Mouse (Mus musculus) midbrain, embryonic 12.5 days (tissue): ENCODE data around the gene Ube2j2. TPM values are rescaled to one million over a fixed set of nuclear protein-coding genes. Genes with fewer than 3 reads are reported as not detected.

Experiments used
- ATAC-seq: fragments of 200-750 bp; cut with Nextera tagmentation; 2 replicates; pipeline ENCODE4 v1.8.0; 2017; ENCODE audit warnings: low read depth, moderate TSS enrichment, moderate library complexity; ENCODE audit not compliant: low FRiP score
- H3K27ac ChIP-seq: fragments of 300-500 bp; sonication (generic); replicated peaks from 2 replicates; pipeline ENCODE4 v1.5.1; 2016; ENCODE audit warnings: mild to moderate bottlenecking
- H3K27me3 ChIP-seq: fragments of 300-500 bp; sonication (generic); 2 replicates; pipeline ENCODE4 v1.6.1; 2016; ENCODE audit warnings: mild to moderate bottlenecking
- H3K36me3 ChIP-seq: fragments of 300-500 bp; sonication (generic); 2 replicates; pipeline ENCODE4 v1.6.1; 2016
- H3K4me1 ChIP-seq: fragments of 300-500 bp; sonication (generic); 2 replicates; pipeline ENCODE4 v1.6.1; 2016
- H3K4me2 ChIP-seq: fragments of 300-500 bp; sonication (generic); replicated peaks from 2 replicates; pipeline ENCODE4 v1.6.1; 2016; ENCODE audit warnings: mild to moderate bottlenecking, moderate library complexity
- H3K4me3 ChIP-seq: fragments of 300-500 bp; sonication (generic); 2 replicates; pipeline ENCODE4 v1.5.1; 2016; ENCODE audit warnings: mild to moderate bottlenecking
- H3K9ac ChIP-seq: fragments of 300-500 bp; sonication (generic); replicated peaks from 2 replicates; pipeline ENCODE4 v1.6.1; 2016; ENCODE audit warnings: mild to moderate bottlenecking, moderate library complexity
- H3K9me3 ChIP-seq: fragments of 300-500 bp; sonication (generic); 2 replicates; pipeline ENCODE4 v1.6.1; 2016; ENCODE audit warnings: mild to moderate bottlenecking
- WGBS: fragments of 180-500 bp; shearing (Covaris S2); methylation state at CpG from one replicate; pipeline ENCODE4 v1.1.7; 2016; 5-methylcytosine and 5-hydroxymethylcytosine counted together
- polyA plus RNA-seq: library from polyadenylated mRNA; unstranded; fragments of >200 nt; fragmentation: Nextera tagmentation; extraction: Ambion mirVana; gene quantifications from 2 replicates; pipeline ENCODE4 v1.2.1, GENCODE M21; 2016

The Ube2j2 gene
- polyA plus RNA-seq, 1 experiment from 2014 or later = 161 TPM

GRCm38 (mm10) chr4:155907003-155907402 is 36.6 kb upstream of the Ube2j2 start:
- Histone ChIP-seq H3K27ac (no peak overlapping the region), H3K4me3 (no peak overlapping the region), H3K9ac (no peak overlapping the region), H3K4me1 (no peaks in the 10 kb centered on the region), H3K36me3 (peaks cover 52% of the 10 kb centered on the region), H3K4me2 (no peak overlapping the region), H3K9me3 (no peaks in the 10 kb centered on the region), H3K27me3 (no peaks in the 10 kb centered on the region)
- ATAC-seq = no peak
- WGBS = 86% methylated on average over 11 of the region's 11 CpGs

- ATAC-seq = no peak
- Histone ChIP-seq H3K9me3 (no peaks in the 10 kb centered on the region), H3K4me1 (no peaks in the 10 kb centered on the region), H3K27me3 (no peaks in the 10 kb centered on the region), H3K4me3 (no peak overlapping the region), H3K4me2 (no peak overlapping the region), H3K9ac (no peak overlapping the region), H3K27ac (no peak overlapping the region), H3K36me3 (peaks cover 39% of the 10 kb centered on the region)
- 80% methylated on average over 7 of the region's 7 CpGs for WGBS
Measured at GRCm38 (mm10) chr4:155908281-155908680, 35.4 kb upstream of the Ube2j2 start.

GRCm38 (mm10) chr4:155908751-155909150 is 34.9 kb upstream of the Ube2j2 start:
- ATAC-seq = no peak
- no peaks in the 10 kb centered on the region for H3K4me1 ChIP-seq
- WGBS = 85% methylated on average over 4 of the region's 4 CpGs
- H3K36me3 ChIP-seq = peaks cover 35% of the 10 kb centered on the region
- no peaks in the 10 kb centered on the region for H3K9me3 ChIP-seq
- H3K9ac ChIP-seq = no peak overlapping the region
- no peaks in the 10 kb centered on the region for H3K27me3 ChIP-seq
- H3K4me3 ChIP-seq = no peak overlapping the region
- H3K4me2 ChIP-seq = no peak overlapping the region
- H3K27ac ChIP-seq = no peak overlapping the region

- WGBS = 71% methylated on average over 1 of the region's 1 CpGs
- H3K4me3 ChIP-seq = no peak overlapping the region
- ATAC-seq = no peak
- no peaks in the 10 kb centered on the region for H3K9me3 ChIP-seq
- H3K27ac ChIP-seq = no peak overlapping the region
- H3K4me1 ChIP-seq = no peaks in the 10 kb centered on the region
- H3K27me3 ChIP-seq = no peaks in the 10 kb centered on the region
- H3K36me3 ChIP-seq = no peaks in the 10 kb centered on the region
- H3K9ac ChIP-seq = no peak overlapping the region
- no peak overlapping the region for H3K4me2 ChIP-seq
Measured at GRCm38 (mm10) chr4:155932031-155932430, 11.6 kb upstream of the Ube2j2 start.

GRCm38 (mm10) chr4:155943049-155943452 is 580 bp upstream of the Ube2j2 start:
- ATAC-seq = peak; percentile 11; the same call in 1 of the 2 replicates
- Histone ChIP-seq H3K27ac (peak overlapping the region; percentile 80), H3K4me2 (peak overlapping the region; percentile 90), H3K4me3 (peak overlapping the region; percentile 99), H3K9ac (peak overlapping the region; percentile 90), H3K9me3 (no peaks in the 10 kb centered on the region), H3K4me1 (peaks cover 21% of the 10 kb centered on the region), H3K27me3 (0 out of 2 replicates have a peak, but pooled peaks cover 6% of the 10 kb centered on the region), H3K36me3 (peaks cover 23% of the 10 kb centered on the region)
- under 1% methylated on average over 17 of the region's 17 CpGs for WGBS

- no peaks in the 10 kb centered on the region for H3K9me3 ChIP-seq
- no peak for ATAC-seq
- peak overlapping the region; percentile 99 for H3K4me3 ChIP-seq
- WGBS = under 1% methylated on average over 17 of the region's 17 CpGs
- peak overlapping the region; percentile 90 for H3K9ac ChIP-seq
- peak overlapping the region; percentile 80 for H3K27ac ChIP-seq
- 0 out of 2 replicates have a peak, but pooled peaks cover 6% of the 10 kb centered on the region for H3K27me3 ChIP-seq
- H3K4me2 ChIP-seq = peak overlapping the region; percentile 90
- peaks cover 29% of the 10 kb centered on the region for H3K36me3 ChIP-seq
- H3K4me1 ChIP-seq = peaks cover 21% of the 10 kb centered on the region
Measured at GRCm38 (mm10) chr4:155944271-155944670, 640 bp downstream of the Ube2j2 start.

- no peak overlapping the region for H3K4me3 ChIP-seq
- peaks cover 21% of the 10 kb centered on the region for H3K4me1 ChIP-seq
- H3K9me3 ChIP-seq = no peaks in the 10 kb centered on the region
- H3K4me2 ChIP-seq = no peak overlapping the region
- no peak overlapping the region for H3K27ac ChIP-seq
- no peak overlapping the region for H3K9ac ChIP-seq
- no peak for ATAC-seq
- H3K36me3 ChIP-seq = peaks cover 56% of the 10 kb centered on the region
- H3K27me3 ChIP-seq = 0 out of 2 replicates have a peak, but pooled peaks cover 6% of the 10 kb centered on the region
Measured at GRCm38 (mm10) chr4:155947094-155947493, 3.5 kb downstream of the Ube2j2 start.

GRCm38 (mm10) chr4:155955491-155955890 is 11.9 kb downstream of the Ube2j2 start:
- Histone ChIP-seq H3K36me3 (peaks cover 78% of the 10 kb centered on the region), H3K9me3 (no peaks in the 10 kb centered on the region), H3K4me2 (no peak overlapping the region), H3K27me3 (no peaks in the 10 kb centered on the region), H3K4me3 (no peak overlapping the region), H3K27ac (no peak overlapping the region), H3K4me1 (no peaks in the 10 kb centered on the region), H3K9ac (no peak overlapping the region)
- ATAC-seq = no peak
- WGBS = 95% methylated on average over 6 of the region's 6 CpGs

GRCm38 (mm10) chr4:155959275-155959674 is 15.6 kb downstream of the Ube2j2 start:
- H3K9me3 ChIP-seq = no peaks in the 10 kb centered on the region
- no peak overlapping the region for H3K9ac ChIP-seq
- H3K4me3 ChIP-seq = no peak overlapping the region
- WGBS = 6% methylated on average over 5 of the region's 5 CpGs
- H3K36me3 ChIP-seq = peaks cover 49% of the 10 kb centered on the region
- H3K27me3 ChIP-seq = no peaks in the 10 kb centered on the region
- H3K27ac ChIP-seq = no peak overlapping the region
- no peak overlapping the region for H3K4me2 ChIP-seq
- ATAC-seq = peak; percentile 38
- peaks cover 20% of the 10 kb centered on the region for H3K4me1 ChIP-seq

GRCm38 (mm10) chr4:155962167-155962971 is 18.7 kb downstream of the Ube2j2 start, which contains the start of gene C1qtnf12:
C1qtnf12 (plus strand) TSS chr4:155962318.
- peaks cover 46% of the 10 kb centered on the region for H3K36me3 ChIP-seq
- peak within 1 kb of the TSS; percentile 66 for H3K9ac ChIP-seq
- peak within 1 kb of the TSS; percentile 52 for H3K27ac ChIP-seq

GRCm38 (mm10) chr4:155963106-155963505 is 19.5 kb downstream of the Ube2j2 start:
- H3K4me1 ChIP-seq = peaks cover 20% of the 10 kb centered on the region
- H3K27me3 ChIP-seq = no peaks in the 10 kb centered on the region
- no peak for ATAC-seq
- H3K9ac ChIP-seq = peak overlapping the region; percentile 66; the same call in 1 of the 2 replicates
- 46% methylated on average over 7 of the region's 7 CpGs for WGBS
- H3K36me3 ChIP-seq = peaks cover 39% of the 10 kb centered on the region
- H3K4me2 ChIP-seq = peak overlapping the region; percentile 85
- H3K27ac ChIP-seq = no peak overlapping the region
- H3K4me3 ChIP-seq = peak overlapping the region; percentile 45; the same call in 1 of the 2 replicates
- no peaks in the 10 kb centered on the region for H3K9me3 ChIP-seq

More at GRCm38 (mm10) chr4:155962167-155962971, 18.7 kb downstream of the Ube2j2 start, which contains the start of gene C1qtnf12:
- under 1% methylated on average over 31 of the region's 42 CpGs for WGBS
- Histone ChIP-seq H3K27me3 (no peaks in the 10 kb centered on the region), H3K4me2 (peak within 1 kb of the TSS; percentile 85), H3K4me3 (peak within 1 kb of the TSS; percentile 45), H3K9me3 (no peaks in the 10 kb centered on the region), H3K4me1 (peaks cover 20% of the 10 kb centered on the region)
- ATAC-seq = peak; percentile 76

GRCm38 (mm10) chr4:155964396-155964795 is 20.8 kb downstream of the Ube2j2 start:
- Histone ChIP-seq H3K27ac (no peak overlapping the region), H3K9me3 (no peaks in the 10 kb centered on the region), H3K36me3 (peaks cover 33% of the 10 kb centered on the region), H3K27me3 (no peaks in the 10 kb centered on the region), H3K9ac (no peak overlapping the region), H3K4me3 (no peak overlapping the region), H3K4me1 (peaks cover 20% of the 10 kb centered on the region), H3K4me2 (no peak overlapping the region)
- WGBS = 89% methylated on average over 11 of the region's 11 CpGs
- no peak for ATAC-seq
